Mouse (Mus musculus) intestine, embryonic 16.5 days (tissue): Measurements from ENCODE around the gene Kdm5a. TPM values are rescaled to one million over a fixed set of nuclear protein-coding genes. Genes with fewer than 3 reads are reported as not detected.

Source experiments
- ATAC-seq: fragments of 200-750 bp; cut with Nextera tagmentation; 2 replicates; pipeline ENCODE4 v1.8.0; 2017; ENCODE audit warnings: moderate TSS enrichment, moderate library complexity
- H3K27ac ChIP-seq: fragments of 300-500 bp; sonication (generic); 2 replicates; pipeline ENCODE4 v1.5.1; 2014; ENCODE audit warnings: mild to moderate bottlenecking, low read length
- H3K27me3 ChIP-seq: fragments of 300-500 bp; sonication (generic); replicated peaks from 2 replicates; pipeline ENCODE4 v1.6.1; 2014; ENCODE audit warnings: low read length, control low read depth, mixed read lengths; ENCODE audit not compliant: control insufficient read depth, insufficient read depth
- H3K36me3 ChIP-seq: fragments of 300-500 bp; sonication (generic); 2 replicates; pipeline ENCODE4 v1.6.1; 2014; ENCODE audit warnings: low read length, control low read depth; ENCODE audit not compliant: control insufficient read depth, insufficient read depth
- H3K4me1 ChIP-seq: fragments of 300-500 bp; sonication (generic); 2 replicates; pipeline ENCODE4 v1.6.1; 2014; ENCODE audit warnings: low read length, control low read depth, mixed read lengths; ENCODE audit not compliant: control insufficient read depth, insufficient read depth
- H3K4me2 ChIP-seq: fragments of 300-500 bp; sonication (generic); 2 replicates; pipeline ENCODE4 v1.6.1; 2014; ENCODE audit warnings: low read depth, low read length, control low read depth
- H3K4me3 ChIP-seq: fragments of 300-500 bp; sonication (generic); 2 replicates; pipeline ENCODE4 v1.5.1; 2014; ENCODE audit warnings: mild to moderate bottlenecking, low read length
- H3K9ac ChIP-seq: fragments of 300-500 bp; sonication (generic); 2 replicates; pipeline ENCODE4 v1.6.1; 2014; ENCODE audit warnings: low read depth, low read length
- H3K9me3 ChIP-seq: fragments of 300-500 bp; sonication (generic); 2 replicates; pipeline ENCODE4 v1.6.1; 2016; ENCODE audit warnings: low read length, control low read depth; ENCODE audit not compliant: control insufficient read depth
- WGBS: fragments of 180-500 bp; shearing (Covaris S2); extraction: QIAGEN DNeasy Blood & Tissue Kit; methylation state at CpG from one replicate; pipeline ENCODE4 v1.1.7; 2014; 5-methylcytosine and 5-hydroxymethylcytosine counted together
- polyA plus RNA-seq: library from polyadenylated mRNA; unstranded; fragments of >200 nt; fragmentation: Nextera tagmentation; extraction: Ambion mirVana; gene quantifications from 2 replicates; pipeline ENCODE4 v1.2.1, GENCODE M21; 2015

The Kdm5a gene
- polyA plus RNA-seq, 1 experiment from 2014 or later: 31.1 TPM

- no peaks in the 10 kb centered on the region for H3K4me1 ChIP-seq
- H3K36me3 ChIP-seq: no peaks in the 10 kb centered on the region; the same call in 1 of the 2 replicates
- no peak overlapping the region for H3K27ac ChIP-seq
- H3K4me3 ChIP-seq: no peak overlapping the region
- H3K4me2 ChIP-seq: no peak overlapping the region
- ATAC-seq: peak; percentile 79
- 90% methylated on average over 5 of the region's 5 CpGs for WGBS
- no peak overlapping the region for H3K9ac ChIP-seq
- no peaks in the 10 kb centered on the region for H3K9me3 ChIP-seq
- no peaks in the 10 kb centered on the region for H3K27me3 ChIP-seq
Observed at GRCm38 (mm10) chr6:120395622-120396345, 31.9 kb downstream of the Kdm5a start.

GRCm38 (mm10) chr6:120403936-120404335 lies 40.0 kb downstream of the Kdm5a start:
- Histone ChIP-seq H3K9ac (no peak overlapping the region), H3K9me3 (no peaks in the 10 kb centered on the region), H3K36me3 (0 out of 2 replicates have a peak, but pooled peaks cover 3% of the 10 kb centered on the region), H3K4me3 (no peak overlapping the region), H3K27ac (no peak overlapping the region), H3K4me1 (no peaks in the 10 kb centered on the region), H3K4me2 (no peak overlapping the region), H3K27me3 (no peaks in the 10 kb centered on the region)
- 95% methylated on average over 1 of the region's 1 CpGs for WGBS
- ATAC-seq: no peak

GRCm38 (mm10) chr6:120438161-120438560 lies 74.2 kb downstream of the Kdm5a start:
- no peak for ATAC-seq
- H3K27ac ChIP-seq: no peak overlapping the region
- 86% methylated on average over 3 of the region's 3 CpGs for WGBS
- H3K4me1 ChIP-seq: no peaks in the 10 kb centered on the region
- H3K9ac ChIP-seq: no peak overlapping the region
- H3K36me3 ChIP-seq: peaks cover 5% of the 10 kb centered on the region; the same call in 1 of the 2 replicates
- no peaks in the 10 kb centered on the region for H3K27me3 ChIP-seq
- H3K4me2 ChIP-seq: no peak overlapping the region
- H3K9me3 ChIP-seq: no peaks in the 10 kb centered on the region
- H3K4me3 ChIP-seq: no peak overlapping the region

DNA sequence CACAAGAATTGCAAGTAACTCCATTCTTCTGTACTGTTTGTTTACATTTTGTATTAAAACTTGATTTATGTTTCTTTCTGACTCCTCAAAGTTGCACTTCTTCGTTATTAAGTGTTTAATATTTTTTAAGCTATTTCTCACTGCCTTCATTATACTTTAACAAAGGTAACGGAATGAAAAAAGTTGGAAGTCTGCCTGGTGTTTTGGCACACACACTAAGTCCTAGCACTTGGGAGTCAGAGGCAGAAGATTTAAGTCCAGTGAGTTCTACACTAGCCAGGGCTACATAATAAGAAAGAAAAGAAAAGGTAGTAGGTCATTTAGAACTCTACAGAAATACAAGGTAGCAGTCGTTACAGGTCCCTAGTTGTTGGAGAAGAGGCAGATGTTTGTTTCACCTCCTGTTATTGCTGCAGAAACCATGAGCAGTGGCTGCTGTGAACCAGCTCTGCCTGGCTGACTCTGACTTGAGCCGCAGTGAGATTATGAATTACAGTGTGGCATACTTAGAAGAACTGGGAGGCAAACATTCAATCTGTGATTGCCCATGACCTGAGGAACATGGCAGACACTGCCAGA lies 78.3 kb downstream of the Kdm5a start:
- H3K4me3 ChIP-seq: no peak overlapping the region
- no peak overlapping the region for H3K27ac ChIP-seq
- 80% methylated on average over 4 of the region's 4 CpGs for WGBS
- no peaks in the 10 kb centered on the region for H3K4me1 ChIP-seq
- no peak overlapping the region for H3K9ac ChIP-seq
- 0 out of 2 replicates have a peak, but pooled peaks cover 3% of the 10 kb centered on the region for H3K36me3 ChIP-seq
- ATAC-seq: no peak
- no peaks in the 10 kb centered on the region for H3K9me3 ChIP-seq
- H3K4me2 ChIP-seq: no peak overlapping the region
- H3K27me3 ChIP-seq: no peaks in the 10 kb centered on the region

DNA sequence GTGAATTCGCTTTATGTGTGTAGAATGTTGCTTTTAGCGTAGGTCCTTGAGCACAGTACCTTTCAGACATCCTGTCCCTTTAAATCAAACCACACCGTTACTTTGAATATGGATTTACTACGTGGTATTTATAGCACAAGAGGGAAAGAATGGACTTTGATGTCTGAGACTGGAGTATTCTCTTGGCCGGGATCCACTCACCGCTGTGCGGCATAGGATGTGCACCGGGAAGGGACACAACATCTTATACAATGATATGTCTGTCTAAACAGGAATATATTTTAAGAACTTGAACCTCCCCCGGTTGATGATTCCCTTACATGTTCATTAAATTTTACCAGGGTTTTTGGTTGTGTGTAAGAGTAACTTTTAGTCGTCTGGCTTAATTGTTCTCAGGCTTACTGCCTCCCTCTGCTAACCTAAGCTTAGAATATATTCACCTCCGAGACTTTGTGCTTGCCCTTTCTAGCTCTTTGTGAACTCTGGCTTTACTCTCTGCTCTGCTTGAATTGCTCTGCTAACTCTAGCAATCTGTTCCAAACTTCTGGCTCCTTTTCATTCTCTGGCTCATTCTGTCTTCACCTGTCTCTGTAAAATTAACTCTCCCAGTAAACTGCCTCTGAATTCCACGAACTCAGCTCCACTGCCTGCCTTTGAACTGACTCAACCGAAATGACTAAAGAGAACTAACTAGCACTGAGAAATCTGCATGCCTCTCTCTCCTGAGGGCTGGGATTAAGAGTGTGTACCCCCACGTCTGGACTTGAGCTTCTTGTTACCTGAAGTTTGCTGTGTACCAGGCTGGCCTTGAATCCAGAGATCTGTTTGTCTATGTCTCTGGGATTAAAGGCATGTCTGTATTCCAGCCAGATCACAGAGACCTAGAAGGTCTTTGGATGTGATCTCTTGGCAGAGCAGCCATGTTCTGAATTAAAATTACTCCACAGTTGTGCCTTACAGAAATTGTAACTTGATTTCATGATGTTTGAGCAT lies 79.7 kb downstream of the Kdm5a start:
- Histone ChIP-seq H3K27ac (no peak overlapping the region), H3K9me3 (no peaks in the 10 kb centered on the region), H3K4me2 (no peak overlapping the region), H3K9ac (no peak overlapping the region), H3K27me3 (no peaks in the 10 kb centered on the region), H3K4me3 (no peak overlapping the region), H3K36me3 (0 out of 2 replicates have a peak, but pooled peaks cover 3% of the 10 kb centered on the region), H3K4me1 (no peaks in the 10 kb centered on the region)
- ATAC-seq: peak; percentile 53
- 61% methylated on average over 14 of the region's 14 CpGs for WGBS

GRCm38 (mm10) chr6:120450208-120450607 lies 86.3 kb downstream of the Kdm5a start:
- Histone ChIP-seq H3K36me3 (no peaks in the 10 kb centered on the region), H3K9me3 (no peaks in the 10 kb centered on the region), H3K9ac (no peak overlapping the region), H3K4me2 (no peak overlapping the region), H3K4me3 (no peak overlapping the region), H3K4me1 (0 out of 2 replicates have a peak, but pooled peaks cover 2% of the 10 kb centered on the region), H3K27me3 (no peaks in the 10 kb centered on the region), H3K27ac (no peak overlapping the region)
- 80% methylated on average over 3 of the region's 3 CpGs for WGBS
- ATAC-seq: no peak

- H3K9ac ChIP-seq: no peak overlapping the region
- H3K27ac ChIP-seq: no peak overlapping the region
- no peaks in the 10 kb centered on the region for H3K36me3 ChIP-seq
- ATAC-seq: no peak
- H3K27me3 ChIP-seq: no peaks in the 10 kb centered on the region
- H3K4me2 ChIP-seq: no peak overlapping the region
- H3K4me1 ChIP-seq: 0 out of 2 replicates have a peak, but pooled peaks cover 2% of the 10 kb centered on the region
- H3K4me3 ChIP-seq: no peak overlapping the region
- H3K9me3 ChIP-seq: no peaks in the 10 kb centered on the region
- 88% methylated on average over 11 of the region's 11 CpGs for WGBS
Observed at GRCm38 (mm10) chr6:120452384-120453102, 88.6 kb downstream of the Kdm5a start.

GRCm38 (mm10) chr6:120453103-120453445 lies 89.2 kb downstream of the Kdm5a start:
- Histone ChIP-seq H3K4me1 (0 out of 2 replicates have a peak, but pooled peaks cover 2% of the 10 kb centered on the region), H3K9ac (no peak overlapping the region), H3K9me3 (no peaks in the 10 kb centered on the region), H3K36me3 (no peaks in the 10 kb centered on the region), H3K27me3 (no peaks in the 10 kb centered on the region), H3K4me3 (no peak overlapping the region), H3K27ac (no peak overlapping the region), H3K4me2 (no peak overlapping the region)
- 79% methylated on average over 5 of the region's 5 CpGs for WGBS
- ATAC-seq: no peak
